Mouse (Mus musculus) embryo, embryonic 9.5 days (tissue): ENCODE data around the gene Lipo4.
"Not testable (repeated sequence)": the region's sequence is repeated elsewhere in the genome, so short reads cannot be mapped to it uniquely, and the experiment has no call there.

ENCODE experiments used
- DNase-seq: peaks from one replicate; pipeline ENCODE4 v3.0.0-alpha.2; 2017; ENCODE audit errors: extremely low spot score

The Lipo4 gene

GRCm38 (mm10) chr19:33517680-33518079 is at the start of gene Lipo4:
Lipo4 (minus strand) TSS chr19:33517780.
- DNase-seq = no peak

GRCm38 (mm10) chr19:33456426-33456825 is 61.2 kb downstream of the Lipo4 start:
- not testable (repeated sequence) for DNase-seq

- no peak for DNase-seq
These were observed 63.9 kb downstream of the Lipo4 start for GRCm38 (mm10) chr19:33453725-33454124.
